Mouse (Mus musculus) embryonic fibroblast, embryonic 13.5 days (primary cell): ENCODE data around the gene Ifi204.

ENCODE experiments used
- CTCF ChIP-seq: IDR thresholded peaks from 2 replicates; pipeline ENCODE4 v1.5.1; 2011; ENCODE audit warnings: mild to moderate bottlenecking, control low read depth, low read length, moderate library complexity, borderline replicate concordance; ENCODE audit not compliant: insufficient read depth
- POLR2A ChIP-seq: IDR thresholded peaks from 2 replicates; pipeline ENCODE4 v1.6.1; 2011; ENCODE audit warnings: low read depth, mild to moderate bottlenecking, control low read depth, low read length, moderate library complexity

DNA sequence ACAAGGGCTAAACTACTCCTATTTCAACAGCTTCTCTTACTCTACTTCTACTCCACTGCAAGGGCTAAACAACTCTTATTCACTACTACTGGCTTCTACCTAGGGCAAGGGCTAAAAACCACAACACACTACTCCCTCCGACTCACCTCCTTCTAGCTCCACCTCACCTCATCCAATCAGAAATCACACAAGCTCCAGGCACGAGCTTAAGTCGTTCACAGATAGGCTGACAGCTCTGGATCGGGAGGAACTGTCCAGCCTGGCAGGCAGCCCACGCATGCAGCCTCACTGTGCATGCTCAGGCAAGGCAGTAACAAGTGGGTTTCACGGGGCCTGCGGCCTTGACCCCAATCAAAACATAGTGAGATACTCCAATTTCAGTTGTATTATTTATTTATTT lies 33.5 kb downstream of the Ifi204 start:
- TF ChIP-seq CTCF (no peak), POLR2A (no peak)
